Mouse (Mus musculus): ENCODE measurements around the gene Hmgb2.
"Not testable (repeated sequence)": the region's sequence is repeated elsewhere in the genome, so short reads cannot be mapped to it uniquely, and the experiment has no call there.

Hmgb2 gene

DNA sequence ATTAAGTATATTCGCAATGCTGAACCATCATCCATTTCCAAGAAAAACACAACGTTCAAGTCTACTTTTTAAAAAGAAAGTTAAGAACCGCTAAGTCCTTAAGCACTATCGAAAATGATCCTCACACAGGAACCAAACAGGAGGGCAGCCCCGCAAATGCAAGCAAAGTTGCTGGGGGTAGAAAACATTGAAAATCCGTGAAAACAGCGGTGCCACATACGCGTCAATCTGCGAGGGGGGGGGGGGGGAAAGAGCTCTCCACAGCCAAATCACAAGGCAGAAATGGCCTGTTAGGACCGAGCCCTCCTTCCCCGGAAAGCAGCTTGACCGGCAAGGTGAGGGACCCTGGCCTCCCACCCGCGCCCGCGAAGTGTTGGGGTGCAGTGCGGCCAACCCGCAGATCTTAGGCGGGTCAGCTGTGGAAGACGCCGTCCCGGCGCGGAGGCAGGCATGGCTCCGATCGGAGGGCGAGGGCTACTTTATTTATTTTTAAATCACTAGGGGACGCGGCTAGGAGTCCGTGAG is 854 bp upstream of the Hmgb2 start:
- DNase-seq (ENCODE audit: extremely low spot score, low read depth, low spot score): no peak

- no peak for DNase-seq (ENCODE audit: extremely low spot score, low read depth, low spot score)
Observed at GRCm38 (mm10) chr8:57512141-57513056, 692 bp downstream of the Hmgb2 start.

DNA sequence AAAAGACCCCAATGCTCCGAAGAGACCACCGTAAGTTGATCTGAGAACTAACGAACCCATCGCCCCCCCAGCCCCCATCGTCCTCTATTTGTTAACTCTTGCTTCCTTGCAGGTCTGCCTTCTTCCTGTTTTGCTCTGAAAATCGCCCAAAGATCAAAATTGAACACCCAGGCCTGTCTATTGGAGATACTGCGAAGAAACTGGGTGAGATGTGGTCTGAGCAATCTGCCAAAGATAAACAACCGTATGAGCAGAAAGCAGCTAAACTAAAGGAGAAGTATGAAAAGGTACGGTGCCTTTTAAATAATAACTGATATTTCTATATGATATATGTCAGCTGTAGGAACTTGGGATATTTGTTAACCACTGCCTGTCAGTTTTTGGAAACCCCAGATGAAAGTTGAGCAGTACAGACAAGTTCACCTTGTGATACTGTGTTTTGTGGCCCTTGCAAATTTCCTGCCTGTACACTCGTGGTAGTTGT is 1.5 kb downstream of the Hmgb2 start:
- not testable (repeated sequence) for DNase-seq (ENCODE audit: extremely low spot score, low read depth, low spot score)

GRCm38 (mm10) chr8:57516685-57517084 is 5.0 kb downstream of the Hmgb2 start:
- DNase-seq (ENCODE audit: extremely low spot score, low read depth, low spot score): not testable (repeated sequence)

- no peak for DNase-seq (ENCODE audit: extremely low spot score, low read depth, low spot score)
Observed at GRCm38 (mm10) chr8:57517723-57518122, 6.0 kb downstream of the Hmgb2 start.

GRCm38 (mm10) chr8:57520186-57520786 is 8.6 kb downstream of the Hmgb2 start:
- no peak for DNase-seq (ENCODE audit: extremely low spot score, low read depth, low spot score)

- DNase-seq (ENCODE audit: extremely low spot score, low read depth, low spot score): no peak
Observed at GRCm38 (mm10) chr8:57528036-57528435, 16.3 kb downstream of the Hmgb2 start.

GRCm38 (mm10) chr8:57530238-57530637 is 18.5 kb downstream of the Hmgb2 start:
- no peak for DNase-seq (ENCODE audit: extremely low spot score, low read depth, low spot score)

- DNase-seq (ENCODE audit: extremely low spot score, low read depth, low spot score): no peak
Observed at GRCm38 (mm10) chr8:57530666-57531349, 19.1 kb downstream of the Hmgb2 start.

DNA sequence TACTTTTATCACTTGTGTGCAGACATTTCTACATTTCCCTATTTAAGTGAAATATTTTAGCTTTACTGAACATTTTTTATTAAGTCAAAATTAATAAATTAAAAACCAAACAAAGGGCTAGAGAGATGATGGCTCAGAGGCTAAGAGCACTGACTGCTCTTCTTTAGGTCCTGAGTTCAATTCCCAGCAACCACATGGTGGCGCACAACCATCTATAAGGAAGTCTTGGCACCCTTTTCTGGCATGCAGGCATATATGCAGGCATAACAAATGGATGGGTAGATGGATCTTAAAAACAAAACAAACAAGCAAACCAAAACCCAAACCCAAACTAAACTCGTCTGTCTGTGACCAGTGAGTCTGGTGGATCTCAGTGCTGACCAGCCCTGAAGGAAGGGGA is 20.5 kb downstream of the Hmgb2 start:
- no peak for DNase-seq (ENCODE audit: extremely low spot score, low read depth, low spot score)

DNA sequence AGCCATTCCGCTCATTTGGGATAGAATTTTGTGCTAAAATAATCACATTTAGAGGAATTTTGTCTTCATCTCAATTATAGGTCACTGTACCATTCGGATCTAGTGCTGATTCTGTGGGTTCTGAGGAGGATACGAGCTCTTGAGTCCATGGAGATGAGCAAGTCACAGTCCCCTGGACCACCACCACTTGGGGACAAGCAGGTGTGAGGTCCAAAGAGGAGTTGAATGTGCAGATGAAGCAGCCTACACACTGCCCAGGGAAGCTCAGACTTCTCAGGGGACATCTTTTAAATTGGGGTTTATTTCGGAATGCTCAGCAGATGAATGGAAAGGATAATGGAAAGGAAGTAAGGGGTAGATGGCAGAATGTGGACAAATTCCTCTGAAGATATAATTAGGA is 21.4 kb downstream of the Hmgb2 start:
- no peak for DNase-seq (ENCODE audit: extremely low spot score, low read depth, low spot score)

DNA sequence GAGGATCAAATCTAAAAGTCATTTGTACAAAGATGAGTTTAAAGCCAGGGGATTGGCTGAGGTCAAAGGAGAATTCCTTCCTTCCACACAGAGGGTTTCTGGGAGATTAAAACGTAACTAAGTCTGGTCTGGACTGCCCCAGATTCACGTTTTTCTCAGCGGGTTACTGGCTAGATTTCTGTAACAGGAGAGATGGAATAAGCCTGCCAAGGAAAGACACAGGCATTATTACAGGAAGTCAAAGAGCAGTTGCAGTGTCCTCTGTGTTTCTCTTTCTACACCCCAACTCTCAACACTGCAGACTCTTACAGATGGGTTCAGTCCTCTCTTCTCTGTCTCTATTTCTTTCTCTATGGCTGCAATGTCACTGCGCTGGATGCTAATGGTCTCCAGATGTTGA is 22.8 kb downstream of the Hmgb2 start:
- DNase-seq (ENCODE audit: extremely low spot score, low read depth, low spot score): no peak

GRCm38 (mm10) chr8:57536167-57536566 is 24.5 kb downstream of the Hmgb2 start:
- no peak for DNase-seq (ENCODE audit: extremely low spot score, low read depth, low spot score)

DNA sequence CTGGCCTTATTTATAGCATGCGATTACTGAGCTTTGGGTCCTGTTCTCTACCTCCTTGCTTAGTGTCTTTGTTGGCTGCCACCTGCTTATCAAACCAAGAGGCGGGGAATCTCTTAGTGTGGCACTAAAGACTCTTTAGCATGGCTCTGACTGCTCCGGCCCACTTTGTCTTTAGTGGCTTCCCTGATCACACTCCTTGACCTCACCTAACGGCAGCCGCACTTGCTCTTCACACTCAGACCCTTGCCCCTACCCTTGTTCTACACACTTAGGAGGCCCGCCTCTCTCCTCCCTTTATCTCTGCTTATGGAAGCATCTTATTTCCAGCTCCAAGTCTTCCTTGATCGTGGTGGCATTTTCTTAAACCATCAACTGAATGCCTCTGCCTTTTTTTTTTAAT is 26.9 kb downstream of the Hmgb2 start:
- no peak for DNase-seq (ENCODE audit: extremely low spot score, low read depth, low spot score)

DNA sequence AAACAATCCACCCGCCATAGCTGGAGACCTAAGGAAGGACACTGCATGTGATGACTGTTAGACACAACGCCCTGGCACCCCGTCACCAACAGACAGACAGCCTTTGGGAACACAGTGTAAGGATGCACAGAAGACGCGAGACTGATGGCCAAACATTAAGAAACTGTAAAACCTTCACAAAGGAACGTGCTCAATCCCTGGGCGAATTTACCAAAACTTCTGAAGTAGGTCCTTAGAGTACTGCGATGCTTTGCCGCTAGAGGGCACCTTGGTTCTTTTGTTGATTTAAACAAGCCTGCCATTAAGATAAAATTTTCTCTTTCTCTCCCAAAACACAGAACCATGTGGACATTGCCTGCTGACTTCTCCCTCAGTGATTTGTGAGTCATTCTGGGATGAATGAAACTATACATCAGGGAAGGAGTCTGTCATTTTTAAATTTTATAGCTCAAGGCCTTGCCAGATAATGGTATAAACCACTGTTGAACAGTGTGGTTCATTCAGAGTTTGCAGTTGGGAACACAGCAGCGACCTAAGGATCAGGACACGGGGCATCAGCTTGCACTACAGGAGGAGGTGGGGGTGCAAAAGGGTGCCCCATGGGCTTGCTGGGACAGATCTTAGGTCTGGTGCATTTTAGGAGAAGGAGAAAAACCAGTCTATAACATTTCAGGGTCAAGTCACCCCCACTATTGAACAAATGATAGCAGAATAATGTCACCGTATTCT is 28.6 kb downstream of the Hmgb2 start:
- no peak for DNase-seq (ENCODE audit: extremely low spot score, low read depth, low spot score)

GRCm38 (mm10) chr8:57540951-57541350 is 29.2 kb downstream of the Hmgb2 start:
- no peak for DNase-seq (ENCODE audit: extremely low spot score, low read depth, low spot score)

DNA sequence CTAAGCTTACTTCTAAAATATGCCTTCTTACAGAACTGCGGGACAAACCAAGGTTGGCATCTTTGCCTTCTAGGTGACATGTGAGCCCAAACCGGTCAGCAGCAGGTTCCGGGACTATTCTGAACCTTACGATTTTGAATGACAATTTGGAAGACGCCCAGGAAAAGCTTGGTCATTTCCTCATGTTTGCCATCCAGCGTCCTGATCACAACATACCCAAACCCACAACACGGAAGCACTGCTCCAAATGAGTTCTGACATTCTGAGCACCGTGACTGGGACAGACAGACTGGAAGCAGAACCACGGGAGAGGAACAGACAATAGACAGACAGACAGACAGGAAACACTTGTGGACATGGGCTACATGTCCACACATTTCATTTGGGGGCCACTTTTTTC is 29.7 kb downstream of the Hmgb2 start:
- no peak for DNase-seq (ENCODE audit: extremely low spot score, low read depth, low spot score)

DNA sequence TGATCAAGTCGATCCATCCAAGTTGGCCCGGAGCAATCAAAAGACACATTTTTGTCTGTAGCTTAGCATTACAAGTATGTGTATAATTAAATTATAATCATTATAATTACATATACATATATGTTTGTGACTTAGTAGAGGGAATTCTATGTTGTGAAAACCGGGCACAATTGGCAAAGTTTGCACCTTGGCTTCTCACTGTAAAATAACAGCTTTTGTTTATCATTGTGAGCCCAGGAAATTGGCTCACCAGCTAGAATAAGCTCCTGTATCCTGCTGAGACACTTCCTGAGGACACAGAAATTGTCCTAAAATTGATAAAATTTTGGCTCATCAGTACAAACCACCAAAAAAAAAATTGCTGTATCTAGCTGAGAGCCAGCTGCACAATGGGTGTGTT is 34.7 kb downstream of the Hmgb2 start:
- DNase-seq (ENCODE audit: extremely low spot score, low read depth, low spot score): no peak

DNA sequence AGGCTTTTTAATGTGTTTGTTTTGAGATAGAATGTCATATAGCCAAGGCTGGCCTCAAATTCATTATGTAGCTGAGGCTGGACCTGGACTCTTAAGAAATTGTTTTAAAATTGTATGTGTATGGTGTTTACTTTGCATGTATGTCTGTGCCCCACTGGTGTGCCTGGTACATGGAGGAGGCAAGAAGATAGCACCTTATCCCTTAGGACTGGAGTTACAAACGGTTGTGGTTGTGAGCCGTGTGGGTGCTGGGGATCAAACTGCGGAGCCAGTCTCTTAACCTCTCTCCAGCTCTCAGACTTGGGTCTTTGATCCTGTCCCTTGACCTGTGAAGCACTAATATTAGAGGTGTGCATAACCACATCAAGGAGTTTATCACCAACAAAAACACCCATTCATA is 35.1 kb downstream of the Hmgb2 start:
- no peak for DNase-seq (ENCODE audit: extremely low spot score, low read depth, low spot score)

GRCm38 (mm10) chr8:57547581-57547980 is 35.9 kb downstream of the Hmgb2 start:
- DNase-seq (ENCODE audit: extremely low spot score, low read depth, low spot score): no peak

Data from hindlimb bud, embryonic 11.5 days (tissue).